Mouse (Mus musculus) heart, adult 2 months (tissue): ENCODE results near the gene Ercc1.

ENCODE experiments used
- CTCF ChIP-seq: fragments of 200-600 bp; IDR thresholded peaks from 2 replicates; pipeline ENCODE4 v1.8.1; 2022; ENCODE audit warnings: antibody characterized with exemption, mild to moderate bottlenecking, moderate library complexity
- EP300 ChIP-seq: fragments of 200-500 bp; IDR thresholded peaks from 2 replicates; pipeline ENCODE4 v1.6.1; 2011; ENCODE audit warnings: low read depth, low read length, control low read depth; ENCODE audit not compliant: insufficient read depth
- POLR2A ChIP-seq: fragments of 200-500 bp; IDR thresholded peaks from 2 replicates; pipeline ENCODE4 v1.6.1; 2011; ENCODE audit warnings: mild to moderate bottlenecking, low read depth, low read length, control low read depth; ENCODE audit not compliant: insufficient read depth

DNA sequence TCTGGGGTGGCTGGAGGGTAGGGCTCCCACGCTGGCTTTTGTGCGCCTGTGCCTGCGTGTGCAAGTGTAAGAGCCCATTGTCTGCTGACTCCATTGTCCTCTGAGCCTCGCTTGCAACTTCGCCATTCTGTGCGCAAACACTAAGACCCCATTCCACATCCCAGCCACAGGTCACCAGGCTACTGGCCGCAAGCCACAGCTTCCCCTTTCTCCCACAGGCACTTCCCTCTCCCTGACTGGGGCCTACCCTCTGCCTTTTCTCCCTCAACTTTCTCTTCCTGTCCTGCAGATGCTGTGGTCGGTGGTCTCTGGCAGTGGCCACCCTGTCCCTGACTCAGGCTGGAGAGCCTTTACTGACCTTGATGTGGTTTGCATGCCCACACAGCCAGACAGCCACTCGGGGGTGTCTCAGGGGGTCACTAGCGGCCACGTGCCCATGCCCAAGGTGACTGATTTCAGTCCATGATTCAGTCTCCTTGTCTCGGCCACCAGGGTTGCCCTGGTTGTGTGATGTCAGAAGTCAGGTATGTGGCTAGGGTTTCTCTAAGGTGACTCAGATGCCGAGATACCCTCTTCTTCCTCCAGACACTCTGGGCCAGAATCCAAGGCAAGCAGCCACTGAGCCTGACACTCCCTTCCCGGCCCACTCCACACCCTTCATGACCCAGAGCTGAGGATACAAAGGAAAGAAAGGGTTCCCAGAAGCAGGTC is 28.0 kb upstream of the Ercc1 start:
- TF ChIP-seq POLR2A (no peak), EP300 (0 out of 2 replicates have a peak, but pooled peaks have one; percentile 38), CTCF (no peak)
